Mouse (Mus musculus): ENCODE measurements at regions not wholly inside any gene's neighbourhood (a gene's known extent, or its start where the extent isn't known, plus 50 kb on each side); places are given as distances from the start of the nearest gene placed in this dataset.

DNA sequence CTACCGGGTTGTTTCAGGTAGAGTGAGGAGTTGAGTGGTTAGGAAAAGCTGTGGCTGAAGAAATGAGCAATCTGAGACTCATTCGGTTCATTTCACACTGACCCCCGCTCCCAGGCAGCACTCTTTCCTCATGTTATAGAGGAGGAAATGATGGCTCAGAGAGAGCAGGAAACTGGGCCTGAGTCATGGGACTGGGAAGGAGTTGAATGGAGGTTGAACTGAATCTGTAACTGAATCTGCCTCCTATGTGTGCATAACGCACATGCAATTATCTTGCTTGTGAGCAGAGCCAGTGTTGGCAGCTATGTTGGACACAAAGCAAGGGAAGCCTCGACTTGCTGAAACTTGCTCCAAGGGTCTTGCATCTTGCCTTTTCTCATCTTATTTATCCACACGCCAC is 66.5 kb upstream of the Rcn1 start:
- TF ChIP-seq POLR2A (IDR thresholded peaks at IDR 0.05; ENCODE audit: insufficient read depth, low read depth, low read length), result no peak
- TF ChIP-seq CTCF (IDR thresholded peaks at IDR 0.05; ENCODE audit: insufficient read depth, low read depth, low read length), result no peak

Measured in olfactory bulb, adult 2 months (tissue).